Mouse (Mus musculus) embryo, embryonic 11 days (tissue): ENCODE measurements around the gene Sgms1.

Experiments used
- DNase-seq: peaks from one replicate; pipeline ENCODE4 v3.0.0-alpha.2; 2015

Gene Sgms1

DNA sequence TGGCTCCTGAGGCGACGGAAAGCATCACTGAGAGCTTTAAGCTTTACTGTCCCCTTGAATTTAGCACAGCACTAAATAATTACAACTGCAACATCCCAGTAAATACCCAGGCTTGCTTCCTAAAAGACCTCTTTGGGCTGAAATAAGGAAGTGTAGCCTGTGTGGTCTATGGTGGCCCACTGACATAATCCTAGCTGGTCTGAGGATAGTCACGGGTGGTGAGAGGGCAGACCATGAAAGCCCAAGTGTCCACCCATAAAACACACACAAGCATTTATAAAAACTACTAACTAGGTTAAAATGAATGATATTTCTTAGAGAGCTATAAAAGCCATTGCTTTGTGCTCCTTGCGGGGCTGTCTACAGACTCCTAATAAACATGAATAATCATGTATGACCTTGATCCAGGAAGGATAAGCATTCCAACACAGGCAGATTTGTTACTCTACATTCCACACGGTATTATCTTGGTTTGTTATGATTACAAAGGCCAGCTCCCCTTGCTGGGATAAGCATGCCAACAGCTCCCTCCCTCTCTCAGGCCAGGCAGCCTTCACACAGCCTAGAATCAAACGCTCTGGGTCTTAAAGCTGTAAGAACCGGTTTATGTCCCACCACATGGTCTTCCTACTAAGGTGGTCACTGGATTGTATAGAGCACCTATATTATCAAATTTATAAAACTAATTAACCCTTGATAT, 40.4 kb downstream of the Sgms1 start:
- DNase-seq: peak; percentile 38

GRCm38 (mm10) chr19:32347491-32347890, 42.0 kb downstream of the Sgms1 start:
- no peak for DNase-seq

DNA sequence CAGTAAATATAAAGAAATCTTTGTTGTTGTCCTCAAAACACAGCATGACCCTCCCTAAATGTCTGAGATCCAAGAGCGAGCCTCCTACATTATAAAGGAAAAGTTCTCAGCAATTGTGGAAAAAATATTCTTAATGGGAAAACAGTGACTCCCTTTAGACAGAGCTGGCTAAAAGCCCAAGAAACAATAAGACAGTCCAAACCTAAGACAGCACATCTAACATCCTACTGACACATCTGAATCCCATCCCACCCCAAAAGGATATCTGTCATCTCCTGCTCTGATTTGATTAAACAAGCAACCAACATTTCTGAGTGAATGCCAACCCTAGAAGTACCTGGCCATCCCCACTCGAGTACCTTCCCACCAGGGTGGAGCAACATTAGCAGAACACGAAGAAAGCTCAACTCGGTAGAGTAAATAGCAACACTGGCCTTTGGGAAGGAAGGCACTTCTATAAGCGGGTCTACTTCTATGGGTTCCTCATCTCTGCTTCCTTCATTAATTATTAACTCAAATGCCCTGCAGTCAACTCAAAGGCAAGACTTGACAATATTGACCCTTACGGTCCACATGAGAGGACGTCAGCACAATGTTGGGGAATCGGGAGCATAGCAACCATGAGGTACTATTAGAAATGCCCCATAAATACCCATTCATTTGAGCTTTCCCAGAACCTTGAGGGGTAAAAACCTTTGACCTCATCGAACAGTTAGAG, 42.7 kb downstream of the Sgms1 start:
- DNase-seq: no peak

DNA sequence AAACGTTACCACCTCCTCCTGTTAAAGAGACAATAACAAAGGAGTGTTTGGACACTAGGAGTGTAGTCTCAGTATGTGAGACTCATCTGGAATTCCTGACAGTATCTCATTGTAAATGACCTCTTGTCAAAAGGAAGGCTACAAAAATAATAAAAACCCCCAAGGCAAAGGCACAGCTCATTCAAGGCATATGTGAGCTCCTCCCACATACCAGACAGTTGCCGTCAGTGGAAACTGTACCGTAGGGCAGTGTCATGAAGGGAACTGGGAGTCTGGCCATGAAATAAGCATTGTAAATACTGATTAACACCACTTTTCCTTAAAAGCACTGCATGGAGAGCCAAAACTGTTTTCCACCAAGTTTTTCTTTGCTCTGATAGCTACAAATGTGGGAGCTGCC, 43.3 kb downstream of the Sgms1 start:
- DNase-seq: peak; percentile 64

DNA sequence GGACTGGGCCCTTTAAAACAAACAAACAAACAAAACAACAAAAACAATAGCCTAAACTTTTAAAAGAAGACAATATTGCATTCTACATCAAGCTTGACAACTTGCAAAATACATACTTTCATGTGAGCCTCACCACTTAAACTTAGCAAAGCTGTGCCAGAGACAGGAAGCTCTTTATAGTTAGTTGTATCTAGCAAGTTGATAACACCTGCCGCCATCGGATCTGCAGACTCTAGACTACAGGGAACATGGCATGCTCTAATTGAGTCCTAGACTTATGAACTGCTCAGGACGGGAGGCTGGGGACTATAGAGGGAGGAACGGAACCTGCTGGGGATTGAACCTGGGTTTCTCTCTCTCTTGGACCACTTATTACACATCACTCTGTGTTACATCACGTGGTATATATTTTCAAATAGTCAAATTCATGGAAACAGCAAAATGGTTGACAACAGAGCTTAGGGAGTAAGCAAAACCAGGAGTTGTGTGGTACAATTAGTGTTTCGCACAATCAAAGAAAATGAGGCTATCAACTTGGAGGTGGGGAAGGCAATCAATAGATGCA, 44.3 kb downstream of the Sgms1 start:
- no peak for DNase-seq

DNA sequence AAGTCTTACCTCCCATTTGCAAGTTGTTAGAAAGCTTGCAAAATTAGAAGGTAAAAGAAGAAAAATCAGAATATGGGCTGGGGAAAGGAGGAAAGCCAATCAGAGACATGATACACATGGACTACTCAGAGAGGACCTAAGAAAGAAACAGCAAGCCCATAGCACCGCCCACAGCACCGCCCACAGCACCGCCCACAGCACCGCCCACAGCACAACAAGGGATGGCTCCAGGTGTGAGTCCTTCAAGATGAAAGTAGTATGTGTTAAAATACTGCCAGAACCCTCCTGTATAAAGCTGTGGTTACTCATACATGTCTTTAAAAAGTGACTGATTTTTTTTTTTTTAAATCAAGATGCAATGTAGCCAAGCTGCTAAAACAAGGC, 44.8 kb downstream of the Sgms1 start:
- DNase-seq: no peak

DNA sequence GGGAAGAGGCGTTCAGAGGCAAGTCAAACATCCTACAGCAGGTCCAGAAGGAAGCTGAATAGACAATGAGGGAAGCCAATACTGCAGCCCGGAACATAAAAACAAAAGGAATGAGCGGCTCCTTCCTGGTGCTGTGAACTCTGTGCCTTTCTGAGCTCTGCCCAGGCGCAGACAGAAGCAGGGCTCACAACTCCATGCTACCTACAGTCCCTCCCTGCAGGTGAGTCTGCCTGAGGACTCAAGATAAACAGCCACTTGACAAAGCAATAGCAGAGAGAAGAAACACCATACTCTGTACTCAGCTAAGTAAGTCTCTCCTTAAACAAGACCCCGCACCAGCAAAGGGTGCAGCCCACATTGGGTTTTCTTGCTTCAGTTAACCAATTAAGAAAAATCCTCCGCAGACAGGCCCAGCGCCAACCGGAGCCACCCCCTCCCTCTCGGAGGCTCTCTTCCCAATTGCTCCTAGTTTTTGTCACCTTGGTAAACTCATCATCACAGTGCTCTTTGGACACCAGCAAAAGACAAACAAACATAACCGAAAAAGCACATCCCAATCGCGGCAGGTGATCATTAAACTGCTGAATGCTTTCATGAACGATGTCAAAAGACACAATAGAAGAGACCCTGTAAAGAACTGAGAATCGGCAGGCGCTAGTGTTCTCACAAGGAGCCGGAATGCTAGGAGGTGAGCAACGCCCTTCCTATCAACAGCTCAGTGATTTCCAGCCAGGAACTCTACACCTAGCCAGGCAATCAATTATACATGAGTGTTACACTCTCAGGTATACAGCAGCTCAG, 45.4 kb downstream of the Sgms1 start:
- peak; percentile 19 for DNase-seq

DNA sequence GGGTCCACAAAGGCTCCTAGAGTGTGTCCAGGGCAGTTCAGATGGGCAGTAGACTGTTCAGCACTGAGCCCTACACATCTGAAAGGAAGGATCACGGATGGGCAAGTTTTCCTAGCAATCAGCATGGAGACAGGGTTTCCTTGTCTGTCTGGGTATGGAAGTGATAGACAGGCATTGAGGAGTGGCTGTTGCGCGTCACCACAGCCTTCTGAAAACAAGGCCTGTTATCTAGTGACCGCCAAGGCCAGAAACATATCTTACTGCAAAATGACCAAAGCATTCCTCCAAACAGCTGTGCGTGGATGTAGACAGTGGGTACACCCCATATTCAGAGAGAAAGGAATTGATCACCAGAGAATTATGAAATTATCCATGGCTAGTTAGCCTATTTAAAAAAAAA, 47.1 kb downstream of the Sgms1 start:
- no peak for DNase-seq

DNA sequence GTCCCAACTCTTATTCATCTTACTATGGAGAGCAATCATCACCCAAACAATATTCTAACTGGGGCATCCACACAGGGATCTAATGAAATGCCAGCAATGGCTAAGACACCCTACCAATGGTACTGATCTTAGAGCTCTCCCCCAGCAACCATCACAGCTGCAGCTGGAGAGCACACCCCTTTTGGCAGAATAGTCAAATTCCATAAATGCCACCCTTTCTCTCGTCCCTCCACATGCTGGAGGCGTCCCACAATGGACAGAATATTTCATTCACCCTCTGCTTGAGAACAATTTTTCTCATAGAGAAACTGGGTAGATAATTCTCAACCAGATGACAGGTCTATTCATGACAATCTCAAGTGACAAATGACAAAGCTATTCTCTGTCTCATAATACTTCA, 48.4 kb downstream of the Sgms1 start:
- no peak for DNase-seq

- DNase-seq: no peak
Observed at GRCm38 (mm10) chr19:32340168-32340567, 49.3 kb downstream of the Sgms1 start.

GRCm38 (mm10) chr19:32337708-32338107, 51.8 kb downstream of the Sgms1 start:
- peak; percentile 39 for DNase-seq

- no peak for DNase-seq
Observed at GRCm38 (mm10) chr19:32334751-32335150, 54.8 kb downstream of the Sgms1 start.

GRCm38 (mm10) chr19:32333544-32333943, 56.0 kb downstream of the Sgms1 start:
- no peak for DNase-seq

DNA sequence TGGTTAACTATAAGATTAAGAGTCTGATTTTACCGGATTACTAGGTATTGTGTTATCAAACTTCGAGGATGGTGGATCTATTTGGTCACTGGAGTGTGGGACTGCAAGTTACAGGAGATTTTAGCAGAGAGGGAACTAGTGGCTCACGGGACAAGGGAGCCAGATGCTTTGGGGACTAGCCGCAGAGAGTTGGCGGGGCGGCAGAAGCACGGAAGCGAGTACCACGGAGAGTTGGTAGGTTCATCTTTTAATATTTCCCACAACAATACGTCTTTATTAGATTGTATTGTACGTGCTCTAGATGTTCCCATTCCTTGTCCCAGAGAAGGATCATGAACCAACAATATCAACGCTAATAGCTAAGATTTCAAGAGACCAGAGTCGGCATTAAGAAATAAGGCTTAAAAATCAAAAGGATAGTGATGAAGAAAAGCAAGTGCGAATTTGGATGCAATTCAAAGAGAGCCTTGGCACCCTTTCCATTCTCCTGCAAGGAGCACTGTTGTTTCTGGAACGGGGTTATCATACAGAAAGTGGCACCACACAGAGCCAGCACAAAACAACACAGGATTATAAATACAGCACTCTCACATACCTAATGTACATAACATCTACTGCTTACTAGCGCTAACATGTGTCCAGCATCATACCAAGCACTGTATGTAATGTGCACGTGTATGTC, 56.6 kb downstream of the Sgms1 start:
- DNase-seq: no peak

DNA sequence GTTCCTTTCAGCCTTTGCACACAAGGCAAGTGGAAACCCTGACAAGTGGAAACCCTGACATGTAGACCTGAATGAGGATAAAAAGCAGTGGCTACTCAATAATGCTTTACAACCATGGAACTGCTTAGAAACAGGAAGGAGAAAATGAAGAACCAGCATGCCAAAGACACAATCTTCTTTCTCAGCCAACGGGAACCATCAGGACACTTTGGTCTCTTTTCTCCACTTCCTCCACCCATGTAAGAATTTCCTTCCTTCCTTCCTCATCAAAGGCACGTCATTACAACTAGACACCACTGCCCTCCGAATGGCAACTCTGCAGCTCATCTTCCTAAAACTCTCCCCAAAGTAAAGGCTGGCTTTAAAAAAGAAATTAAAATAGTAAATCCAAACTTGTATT, 59.3 kb downstream of the Sgms1 start:
- DNase-seq: no peak

DNA sequence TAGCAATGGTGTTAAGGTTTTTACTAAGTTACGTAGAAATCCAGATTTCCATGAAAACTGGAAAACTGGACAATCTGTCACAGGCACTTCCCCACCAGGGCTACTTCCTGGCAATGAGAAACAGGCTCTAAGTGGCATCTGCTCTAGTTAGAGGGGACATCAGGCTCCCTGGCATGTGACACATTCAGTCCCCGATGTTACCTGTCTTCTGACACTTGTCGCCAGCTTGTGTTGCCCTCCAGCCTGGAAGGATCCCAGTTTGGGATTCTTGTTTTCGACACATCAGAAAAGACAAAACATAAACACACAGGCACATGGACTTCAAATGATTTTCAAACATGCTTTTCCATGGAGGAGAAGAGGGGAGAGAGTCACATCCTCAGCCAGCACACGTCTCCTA, 60.0 kb downstream of the Sgms1 start:
- no peak for DNase-seq

- no peak for DNase-seq
Observed at GRCm38 (mm10) chr19:32328089-32328828, 61.3 kb downstream of the Sgms1 start.

DNA sequence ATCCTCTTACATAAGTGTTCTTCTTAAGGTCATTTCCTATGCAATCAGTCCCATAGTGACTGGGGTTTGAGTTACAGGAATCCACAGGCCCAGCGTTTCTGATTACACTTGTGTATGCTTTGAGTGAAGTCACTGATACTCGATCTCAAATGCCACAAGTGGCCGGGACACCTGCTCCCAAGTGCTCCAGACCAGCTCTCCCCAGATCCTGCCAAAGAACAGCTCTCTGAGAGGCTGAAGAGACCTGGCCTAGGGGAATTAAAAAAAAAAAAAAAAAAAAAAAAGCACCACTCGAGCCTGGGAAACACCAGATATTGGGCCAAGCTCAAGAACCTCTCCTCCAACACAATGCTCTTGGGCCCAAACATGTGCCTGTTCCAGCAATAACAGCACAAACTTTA, 62.9 kb downstream of the Sgms1 start:
- peak; percentile 34 for DNase-seq

- no peak for DNase-seq
Observed at GRCm38 (mm10) chr19:32326156-32326555, 63.4 kb downstream of the Sgms1 start.

DNA sequence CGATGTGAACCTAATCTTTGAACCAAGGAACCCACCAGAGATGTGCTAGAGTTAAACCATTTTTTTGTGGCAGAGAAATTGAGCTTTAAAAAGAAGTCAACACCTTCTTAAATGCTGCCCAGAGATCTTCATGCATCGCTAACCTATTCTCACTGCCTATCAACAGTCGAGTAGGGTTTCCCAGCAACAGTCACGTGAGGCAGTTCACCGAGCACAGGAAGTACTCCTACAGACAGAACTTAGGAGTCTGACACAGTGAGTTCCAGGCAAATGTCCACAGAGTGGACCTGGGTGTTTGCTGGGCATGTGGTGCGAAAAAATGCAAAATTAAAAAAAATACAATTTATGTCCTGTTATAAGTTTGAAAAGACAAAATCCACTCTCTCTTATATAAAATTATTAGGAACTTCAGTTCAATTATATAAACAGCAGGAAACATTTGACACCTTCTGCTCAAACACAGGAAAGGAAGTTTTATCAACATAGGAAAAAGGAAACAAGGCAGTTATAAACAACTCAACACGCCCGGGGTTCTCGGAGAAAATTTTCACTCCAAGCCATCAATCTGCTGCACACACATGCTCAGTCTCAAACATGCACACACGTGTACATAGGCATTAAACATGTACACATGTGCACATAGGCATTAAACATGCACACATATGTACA, 64.3 kb downstream of the Sgms1 start:
- peak; percentile 41 for DNase-seq

GRCm38 (mm10) chr19:32324550-32324949, 65.0 kb downstream of the Sgms1 start:
- DNase-seq: peak; percentile 39

- no peak for DNase-seq
Observed at GRCm38 (mm10) chr19:32323070-32323469, 66.4 kb downstream of the Sgms1 start.
